ENCODE assay signal across 20 mouse cellular contexts in the genomic region with DNA sequence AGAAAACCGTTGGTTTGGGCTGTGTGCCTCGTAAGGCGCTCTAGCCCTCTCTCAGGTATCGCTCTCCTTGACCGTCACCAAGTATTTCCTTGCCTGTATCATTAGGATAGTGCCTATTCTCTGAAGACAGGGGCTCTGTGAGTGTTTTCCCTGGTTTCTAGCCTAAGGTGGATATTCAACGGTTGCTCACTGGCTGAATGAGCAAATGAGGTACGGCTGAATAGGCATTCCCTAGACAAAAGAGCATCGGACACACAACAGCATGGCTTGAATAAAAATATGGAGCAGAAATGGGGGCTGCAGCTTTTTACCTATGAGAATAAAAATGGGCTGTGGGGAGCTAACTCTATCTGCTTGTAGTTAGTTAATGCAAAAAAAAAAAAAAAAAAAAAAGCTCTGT.
"Had no signal": no experiment of that assay in that cellular context is flagged by ENCODE, and none has a peak within 500 bp of the region (broad histone marks: within the 10 kb centered on the region; RNA-seq: fewer than 3 reads in every experiment).

No protein-coding gene starts in this region.

- H3K4me2 ChIP-seq: heart, embryonic 12.5 days; hindbrain, embryonic 13.5 days; hindbrain, embryonic 15.5 days; intestine, embryonic 15.5 days; limb, embryonic 12.5 days; liver, embryonic 11.5 days had no signal

- ATAC-seq: inflammation-experienced regulatory T-cells, adult 6 months; intestine, embryonic 15.5 days; intestine, postnatal 0 days had no signal

- DNase-seq: gastrocnemius, adult 2 months; gastrocnemius, postnatal 10 days; gastrocnemius, postnatal 25 days; heart, adult 18-20 months; heart, postnatal 10 days; heart, postnatal 4 days; layer of hippocampus, adult 9-11 months; layer of hippocampus, postnatal 36 days; left cerebral cortex, postnatal 4 days; liver had no signal

- H3K27ac ChIP-seq: gastrocnemius, adult 2 months; heart, embryonic 10.5 days; hindbrain, embryonic 13.5 days; hindbrain, embryonic 15.5 days; intestine, embryonic 15.5 days; layer of hippocampus, adult 2 months; limb, embryonic 12.5 days had no signal

- H3K4me1 ChIP-seq: hindbrain, embryonic 13.5 days; hindbrain, embryonic 15.5 days; intestine, embryonic 15.5 days had no signal

- H3K27me3 ChIP-seq: heart, embryonic 12.5 days; hindbrain, embryonic 13.5 days; hindbrain, embryonic 15.5 days; intestine, embryonic 15.5 days had no signal

- H3K9me3 ChIP-seq: heart, embryonic 10.5 days; heart, embryonic 12.5 days; hindbrain, embryonic 13.5 days; hindbrain, embryonic 15.5 days; intestine, embryonic 15.5 days; limb, embryonic 12.5 days had no signal

- H3K36me3 ChIP-seq: heart, embryonic 10.5 days; heart, embryonic 12.5 days; hindbrain, embryonic 13.5 days; hindbrain, embryonic 15.5 days; intestine, embryonic 15.5 days; limb, embryonic 12.5 days had no signal

- H3K4me3 ChIP-seq: gastrocnemius, adult 2 months; heart, embryonic 10.5 days; heart, embryonic 12.5 days; hindbrain, embryonic 13.5 days; hindbrain, embryonic 15.5 days; intestine, embryonic 15.5 days; layer of hippocampus, adult 2 months; limb, embryonic 12.5 days had no signal

- H3K9ac ChIP-seq: heart, embryonic 12.5 days; hindbrain, embryonic 13.5 days; hindbrain, embryonic 15.5 days; intestine, embryonic 15.5 days; limb, embryonic 12.5 days had no signal
